Mouse (Mus musculus) T-helper 2 cell (primary cell): ENCODE data around the gene Arhgap5.

Experiments
- in situ Hi-C: fragments of 300-600 bp; cut with MboI, MseI; formaldehyde crosslinking; loops from one replicate; pipeline ENCODE4 v1.15.1; 2025; ENCODE audit warnings: high pct_unique_total_duplicates

Arhgap5 gene

GRCm38 (mm10) chr12:52503456-52504320, at the start of gene Arhgap5:
Gene Arhgap5, plus strand, starts transcription at chr12:52503972.
- in situ Hi-C loops, result loop anchor here (25.0 kb wide), 2 partner anchors 134 to 466 kb away; partner anchors contain the start of gene Gpr33

GRCm38 (mm10) chr12:52464593-52464992, 39.2 kb upstream of the Arhgap5 start:
- in situ Hi-C loops, result loop anchor here (10.0 kb wide), 1 partner anchor 60 kb away; no protein-coding TSS in a partner anchor

GRCm38 (mm10) chr12:52471621-52472020, 32.2 kb upstream of the Arhgap5 start:
- in situ Hi-C loops, result no loop called here

GRCm38 (mm10) chr12:52473988-52474968, 29.5 kb upstream of the Arhgap5 start:
- in situ Hi-C loops, result no loop called here

- in situ Hi-C loops, result loop anchor here (5.0 to 25.0 kb wide), 2 partner anchors 179 to 361 kb away; no protein-coding TSS in a partner anchor
These were observed 27.7 kb upstream of the Arhgap5 start for GRCm38 (mm10) chr12:52476036-52476435.

GRCm38 (mm10) chr12:52478611-52479010, 25.2 kb upstream of the Arhgap5 start:
- in situ Hi-C loops, result loop anchor here (5.0 to 25.0 kb wide), 2 partner anchors 181 to 359 kb away; no protein-coding TSS in a partner anchor

- in situ Hi-C loops, result loop anchor here (5.0 to 25.0 kb wide), 2 partner anchors 182 to 358 kb away; no protein-coding TSS in a partner anchor
These were observed 24.4 kb upstream of the Arhgap5 start for GRCm38 (mm10) chr12:52479323-52479722.

- in situ Hi-C loops, result loop anchor here (25.0 kb wide), 1 partner anchor 356 kb away; no protein-coding TSS in a partner anchor
These were observed 22.9 kb upstream of the Arhgap5 start for GRCm38 (mm10) chr12:52480851-52481250.

GRCm38 (mm10) chr12:52481969-52482550, 21.7 kb upstream of the Arhgap5 start:
- in situ Hi-C loops, result loop anchor here (25.0 kb wide), 1 partner anchor 355 kb away; no protein-coding TSS in a partner anchor

- in situ Hi-C loops, result loop anchor here (25.0 kb wide), 1 partner anchor 354 kb away; no protein-coding TSS in a partner anchor
These were observed 20.6 kb upstream of the Arhgap5 start for GRCm38 (mm10) chr12:52483219-52483618.

- in situ Hi-C loops, result loop anchor here (25.0 kb wide), 1 partner anchor 349 kb away; no protein-coding TSS in a partner anchor
These were observed 15.4 kb upstream of the Arhgap5 start for GRCm38 (mm10) chr12:52488266-52488975.

- in situ Hi-C loops, result loop anchor here (25.0 kb wide), 1 partner anchor 344 kb away; no protein-coding TSS in a partner anchor
These were observed 10.5 kb upstream of the Arhgap5 start for GRCm38 (mm10) chr12:52493281-52493681.

GRCm38 (mm10) chr12:52497209-52497608, 6.6 kb upstream of the Arhgap5 start:
- in situ Hi-C loops, result loop anchor here (25.0 kb wide), 1 partner anchor 340 kb away; no protein-coding TSS in a partner anchor

- in situ Hi-C loops, result loop anchor here (25.0 kb wide), 2 partner anchors 136 to 464 kb away; partner anchors contain the start of gene Gpr33
These were observed 2.6 kb upstream of the Arhgap5 start for GRCm38 (mm10) chr12:52500915-52501833.

- in situ Hi-C loops, result loop anchor here (25.0 kb wide), 2 partner anchors 135 to 465 kb away; partner anchors contain the start of gene Gpr33
These were observed 1.6 kb upstream of the Arhgap5 start for GRCm38 (mm10) chr12:52502161-52502560.

- in situ Hi-C loops, result loop anchor here (25.0 kb wide), 2 partner anchors 134 to 466 kb away; partner anchors contain the start of gene Gpr33
These were observed 679 bp upstream of the Arhgap5 start for GRCm38 (mm10) chr12:52503131-52503455.

GRCm38 (mm10) chr12:52504331-52505181, 784 bp downstream of the Arhgap5 start:
- in situ Hi-C loops, result loop anchor here (25.0 kb wide), 2 partner anchors 133 to 467 kb away; partner anchors contain the start of gene Gpr33

- in situ Hi-C loops, result loop anchor here (25.0 kb wide), 2 partner anchors 113 to 487 kb away; partner anchors contain the start of gene Gpr33
These were observed 20.9 kb downstream of the Arhgap5 start for GRCm38 (mm10) chr12:52524699-52525098.
